Mouse (Mus musculus) erythroblast, adult 5-6 weeks (primary cell): ENCODE data around the gene Htr3a. TPM values are rescaled to one million over a fixed set of nuclear protein-coding genes. Genes with fewer than 3 reads are reported as not detected.

Experiments used
- ATAC-seq: replicated peaks from 2 replicates; pipeline ENCODE4 v1.8.0; 2016; ENCODE audit warnings: moderate number of reproducible peaks, mild to moderate bottlenecking, moderate TSS enrichment, inconsistent platforms; ENCODE audit not compliant: poor library complexity, low FRiP score, severe bottlenecking
- total RNA-seq, 2 experiments: library from RNA; stranded (forward) in 1 of 2; stranded (reverse) in 1 of 2; fragments of 150-400 nt in 1 of 2; fragments of 200-764, 138-1000 nt in 1 of 2; gene quantifications; 2 replicates each; pipeline versions ENCODE4 v1.2.3 to v1.2.4; 2015 to 2017; ENCODE audit warnings: low replicate concordance in 2 of 2

Gene Htr3a
- total RNA-seq (2015; ENCODE audit: low replicate concordance) (not detected in 2 replicates), total RNA-seq (2017; ENCODE audit: low replicate concordance) (not detected in 2 replicates)

DNA sequence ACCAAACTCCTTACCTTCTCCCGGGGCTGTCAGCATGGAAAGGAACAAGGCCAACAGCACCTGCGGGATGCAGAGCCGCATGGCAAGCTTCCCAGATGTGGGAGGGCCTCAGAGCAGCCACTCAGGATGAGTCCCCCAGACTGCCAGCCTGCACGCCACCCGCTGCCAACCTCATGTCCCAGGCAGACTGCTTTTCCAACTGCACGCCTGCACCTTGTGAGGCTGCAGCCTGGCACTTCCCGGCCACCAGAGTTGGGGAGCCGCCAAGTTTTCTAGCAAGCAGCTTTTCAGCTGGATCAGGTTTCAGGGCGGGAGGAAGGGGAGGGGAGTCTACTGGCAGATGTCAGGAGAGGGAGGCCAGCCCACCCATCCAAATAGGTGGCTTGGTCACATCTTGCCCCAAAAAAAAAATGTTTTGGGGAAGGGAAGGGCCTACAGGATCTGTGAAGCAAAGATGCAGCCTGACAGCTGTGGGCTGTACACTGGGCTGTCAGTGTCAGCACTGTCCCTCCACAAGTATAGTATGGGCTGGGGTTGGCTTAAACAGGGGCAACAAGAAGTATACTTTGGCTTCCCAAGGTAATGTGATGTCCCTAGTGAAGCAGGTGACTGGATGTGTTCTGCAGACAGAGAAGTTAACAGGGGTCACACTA is at the start of gene Htr3a:
Gene Htr3a, minus strand, starts transcription at position 215 of the 653 bp plus-strand sequence.
- ATAC-seq: no peak

DNA sequence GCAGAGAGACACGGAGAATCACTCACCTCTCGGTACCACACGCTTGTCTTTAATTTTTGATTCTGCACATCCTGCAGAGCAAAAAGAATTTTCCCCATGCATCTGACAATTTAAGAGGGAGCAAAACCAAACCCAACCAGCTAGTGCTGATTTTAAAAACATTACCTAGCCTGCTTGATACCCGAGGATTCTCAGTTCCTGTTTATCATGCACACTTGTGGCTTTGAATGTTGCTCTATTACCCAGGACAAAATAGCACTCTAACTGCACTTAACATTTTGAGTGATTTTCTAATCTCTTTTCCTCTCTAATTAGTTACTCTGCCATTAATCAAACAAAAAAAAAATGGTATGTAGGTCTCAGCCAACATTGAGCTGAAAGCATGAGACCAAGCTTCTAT is 36.7 kb upstream of the Htr3a start:
- no peak for ATAC-seq

DNA sequence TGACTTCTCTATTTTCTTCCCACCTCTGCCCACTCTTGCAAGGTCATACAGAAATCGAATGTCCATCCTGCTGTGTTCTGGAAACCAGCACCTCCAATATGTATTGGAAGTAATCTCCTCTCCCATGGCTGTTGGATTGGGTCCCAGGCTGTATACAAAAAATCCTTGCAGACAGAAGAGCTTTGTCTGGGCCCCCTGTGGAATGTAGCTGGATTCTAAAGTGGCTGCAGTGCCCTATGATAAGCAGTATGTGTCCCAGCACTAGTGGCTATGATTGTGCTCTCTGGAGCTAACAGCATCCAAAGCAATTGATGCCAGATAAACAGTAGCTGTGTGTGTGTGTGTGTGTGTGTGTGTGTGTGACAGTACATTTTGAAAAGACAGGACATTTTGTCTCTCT is 31.4 kb upstream of the Htr3a start:
- no peak for ATAC-seq

GRCm38 (mm10) chr9:48929436-48929835 is 18.5 kb upstream of the Htr3a start:
- ATAC-seq: no peak

DNA sequence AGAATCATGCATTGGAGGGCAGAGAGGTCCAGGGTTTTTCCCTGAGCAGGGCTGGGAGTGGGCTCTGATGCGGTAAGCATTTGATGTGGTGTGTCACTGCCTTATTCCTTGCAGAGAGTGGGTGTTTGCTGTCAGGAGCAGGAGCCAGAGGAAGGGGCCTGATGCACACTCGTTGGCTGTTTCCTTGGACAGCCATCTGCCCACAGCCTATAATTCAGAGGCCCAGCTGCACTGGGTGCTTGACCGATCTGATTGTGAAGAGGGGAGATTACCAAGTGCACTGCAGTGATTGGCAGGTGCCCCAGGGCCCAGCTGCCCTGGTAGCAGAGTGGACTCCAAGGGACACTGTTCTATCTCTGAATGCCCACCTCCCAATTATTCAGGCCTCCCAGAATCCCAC is 17.9 kb upstream of the Htr3a start:
- no peak for ATAC-seq

GRCm38 (mm10) chr9:48916011-48916788 is 5.3 kb upstream of the Htr3a start:
- no peak for ATAC-seq

DNA sequence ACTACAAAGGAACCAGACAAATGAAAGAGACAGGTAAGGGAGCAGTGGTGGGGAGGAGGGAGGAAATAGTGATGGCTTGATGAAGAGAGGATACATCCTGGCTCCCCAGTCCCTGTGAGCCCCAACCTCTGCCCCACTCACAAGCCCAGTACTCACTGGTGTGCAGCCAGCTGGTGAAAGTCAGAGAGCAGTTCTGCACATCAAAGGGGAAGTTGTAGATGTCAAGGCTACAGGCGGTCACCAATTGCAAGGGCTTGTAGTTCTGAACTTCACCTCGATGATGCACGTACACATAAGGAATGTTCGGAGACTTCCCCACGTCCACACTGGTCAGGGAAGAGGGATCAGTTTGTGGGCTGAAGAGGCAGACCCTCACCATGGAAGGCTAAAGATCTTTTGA is 6.5 kb downstream of the Htr3a start:
- no peak for ATAC-seq

- ATAC-seq: no peak
Observed at GRCm38 (mm10) chr9:48903766-48904165, 7.1 kb downstream of the Htr3a start.

- ATAC-seq: no peak
Observed at GRCm38 (mm10) chr9:48898551-48898950, 12.3 kb downstream of the Htr3a start.

DNA sequence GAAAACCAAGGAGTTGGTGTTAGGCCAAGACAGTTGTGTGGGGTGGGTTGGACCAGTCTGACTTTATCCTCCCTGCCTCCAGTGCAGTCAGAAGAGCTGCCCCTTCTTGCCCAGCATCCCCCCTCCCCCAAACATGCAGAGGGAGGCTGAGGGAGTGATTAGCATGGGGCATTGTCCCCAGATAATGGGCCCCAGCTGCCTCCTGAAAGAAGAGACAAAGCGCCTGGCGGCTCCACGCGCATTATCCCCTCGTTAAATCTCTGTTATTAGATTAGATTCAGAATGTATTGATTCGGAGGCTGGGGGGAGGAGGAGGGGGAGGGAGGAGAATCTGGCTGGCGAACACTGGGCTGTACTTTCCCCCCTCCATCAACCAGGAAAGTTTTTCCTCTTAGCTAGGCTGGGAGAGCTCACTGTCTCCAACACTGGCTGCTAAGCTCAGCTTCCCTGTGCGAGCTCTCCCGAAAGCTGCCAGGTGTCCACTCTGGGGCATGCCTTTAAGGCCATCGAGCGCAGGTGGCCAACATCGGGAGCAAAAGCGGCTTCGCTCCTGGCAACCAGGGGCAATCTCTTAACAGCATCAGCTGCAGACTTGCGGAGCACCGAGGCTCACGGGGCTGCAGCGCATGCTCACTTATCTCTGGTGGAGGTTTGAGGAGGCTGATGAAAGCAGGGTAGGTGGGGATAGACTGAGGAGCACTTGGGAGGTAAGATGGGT is 14.9 kb downstream of the Htr3a start:
- no peak for ATAC-seq

- ATAC-seq: no peak
Observed at GRCm38 (mm10) chr9:48894755-48895154, 16.1 kb downstream of the Htr3a start.

GRCm38 (mm10) chr9:48893986-48894385 is 16.9 kb downstream of the Htr3a start:
- ATAC-seq: peak; percentile 65

GRCm38 (mm10) chr9:48889093-48889492 is 21.8 kb downstream of the Htr3a start:
- no peak for ATAC-seq

- ATAC-seq: no peak
Observed at GRCm38 (mm10) chr9:48872896-48873295, 38.0 kb downstream of the Htr3a start.

DNA sequence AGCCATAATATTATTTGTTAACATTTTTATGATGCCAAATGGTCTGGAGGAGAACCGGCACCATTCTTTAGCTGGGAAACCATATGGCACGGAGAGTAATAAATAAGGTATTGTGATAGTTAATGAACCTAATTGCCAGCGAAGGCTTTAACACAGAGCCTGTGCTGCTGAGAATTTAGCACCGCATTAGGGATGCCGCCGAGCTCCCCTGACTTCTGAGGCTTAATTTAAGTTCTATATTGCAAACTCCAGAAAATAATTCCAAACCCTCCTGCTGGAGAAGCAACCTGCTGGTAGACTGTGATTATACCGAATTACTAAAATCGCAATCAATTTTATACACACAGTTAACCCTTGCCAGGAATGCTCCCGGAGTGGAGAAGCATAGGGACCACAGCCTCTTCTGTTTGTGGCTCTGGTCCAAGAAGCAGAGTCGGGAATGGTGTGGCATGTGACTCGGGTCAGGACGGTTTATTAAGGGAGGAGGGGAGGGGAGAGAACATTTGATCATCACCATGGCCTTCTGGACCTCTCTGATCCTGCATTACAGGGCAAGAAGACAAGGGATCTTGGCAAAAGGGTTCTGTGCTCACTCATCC is 44.3 kb downstream of the Htr3a start:
- no peak for ATAC-seq

- no peak for ATAC-seq
Observed at GRCm38 (mm10) chr9:48865235-48865634, 45.7 kb downstream of the Htr3a start.

GRCm38 (mm10) chr9:48861481-48861880 is 49.4 kb downstream of the Htr3a start:
- no peak for ATAC-seq

GRCm38 (mm10) chr9:48860526-48860845 is 50.4 kb downstream of the Htr3a start:
- ATAC-seq: 0 out of 2 replicates have a peak, but pooled peaks have one; percentile 59

DNA sequence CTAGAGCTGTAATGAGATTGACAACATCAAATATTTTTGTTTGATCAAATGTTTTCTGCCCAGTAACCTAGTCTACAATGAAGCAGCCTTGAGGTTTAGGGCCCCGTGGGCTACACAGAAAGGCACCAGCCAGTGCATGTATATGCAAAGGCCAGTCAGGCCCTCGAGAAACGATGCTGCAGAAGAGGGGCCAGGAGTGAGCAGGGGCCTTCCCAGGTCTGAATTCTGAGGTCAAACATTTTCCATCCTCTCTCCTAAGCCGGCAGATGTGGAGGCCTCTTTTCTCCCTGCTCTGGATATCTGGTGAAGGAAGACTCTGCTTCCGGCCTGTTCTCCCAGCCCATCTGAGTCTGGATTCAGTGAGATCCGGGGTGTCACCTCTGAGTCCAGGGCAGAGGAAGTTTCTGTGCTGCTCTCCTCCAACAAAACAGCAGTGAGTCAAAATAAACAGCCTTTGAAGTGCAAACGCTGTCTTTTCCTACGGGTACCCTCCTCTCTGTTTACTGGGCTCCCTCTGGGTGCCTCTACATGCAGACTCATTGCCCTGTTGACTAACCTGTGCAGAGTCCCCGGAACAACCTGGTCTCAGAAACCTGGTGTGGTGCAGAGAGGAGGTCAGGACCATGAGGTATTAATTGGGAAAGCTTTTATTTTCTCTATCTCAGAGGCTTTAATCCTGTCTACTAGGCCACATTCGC is 50.9 kb downstream of the Htr3a start:
- ATAC-seq: no peak

GRCm38 (mm10) chr9:48857944-48858343 is 53.0 kb downstream of the Htr3a start:
- no peak for ATAC-seq
